Mouse (Mus musculus): ENCODE results near the gene Casp7.
A peak's percentile ranks its signal among the peaks of the same experiment; 100 is the strongest.
"Not testable (repeated sequence)": the region's sequence is repeated elsewhere in the genome, so short reads cannot be mapped to it uniquely, and the experiment has no call there.

Gene Casp7

GRCm38 (mm10) chr19:56381407-56381806 lies 15.5 kb upstream of the Casp7 start:
- DNase-seq (ENCODE audit: low read depth in 1 of 2, low spot score in 2 of 2), result no peak

- DNase-seq (ENCODE audit: low read depth in 1 of 2, low spot score in 2 of 2), result no peak
Observed at GRCm38 (mm10) chr19:56385546-56385945, 11.4 kb upstream of the Casp7 start.

- no peak for DNase-seq (ENCODE audit: low read depth in 1 of 2, low spot score in 2 of 2)
Observed at GRCm38 (mm10) chr19:56386095-56386494, 10.8 kb upstream of the Casp7 start.

- no peak for DNase-seq (ENCODE audit: low read depth in 1 of 2, low spot score in 2 of 2)
Observed at GRCm38 (mm10) chr19:56387726-56388302, 9.1 kb upstream of the Casp7 start.

- no peak for DNase-seq (ENCODE audit: low read depth in 1 of 2, low spot score in 2 of 2)
Observed at GRCm38 (mm10) chr19:56389176-56389575, 7.8 kb upstream of the Casp7 start.

GRCm38 (mm10) chr19:56389879-56390278 lies 7.0 kb upstream of the Casp7 start, which contains the start of gene Nrap:
Gene Nrap (minus strand): TSS chr19:56390037.
- no peak for DNase-seq (ENCODE audit: low read depth in 1 of 2, low spot score in 2 of 2)

- DNase-seq (ENCODE audit: low read depth in 1 of 2, low spot score in 2 of 2), result peak in 1 of 2 experiments; percentile 39
Observed at GRCm38 (mm10) chr19:56391307-56392046, 5.5 kb upstream of the Casp7 start.

- no peak for DNase-seq (ENCODE audit: low read depth in 1 of 2, low spot score in 2 of 2)
Observed at GRCm38 (mm10) chr19:56393311-56393866, 3.5 kb upstream of the Casp7 start.

- DNase-seq (ENCODE audit: low read depth in 1 of 2, low spot score in 2 of 2), result no peak
Observed at GRCm38 (mm10) chr19:56395183-56395935, 1.6 kb upstream of the Casp7 start.

- DNase-seq (ENCODE audit: low read depth in 1 of 2, low spot score in 2 of 2), result no peak
Observed at GRCm38 (mm10) chr19:56396227-56396626, 702 bp upstream of the Casp7 start.

- DNase-seq (ENCODE audit: low read depth in 1 of 2, low spot score in 2 of 2), result no peak
Observed at GRCm38 (mm10) chr19:56397663-56398527, 966 bp downstream of the Casp7 start.

GRCm38 (mm10) chr19:56398528-56398795 lies 1.5 kb downstream of the Casp7 start:
- no peak for DNase-seq (ENCODE audit: low read depth in 1 of 2, low spot score in 2 of 2)

- DNase-seq (ENCODE audit: low read depth in 1 of 2, low spot score in 2 of 2), result peak; percentile 62 to 71
Observed at GRCm38 (mm10) chr19:56400200-56400599, 3.3 kb downstream of the Casp7 start.

GRCm38 (mm10) chr19:56401864-56402263 lies 4.9 kb downstream of the Casp7 start:
- no peak for DNase-seq (ENCODE audit: low read depth in 1 of 2, low spot score in 2 of 2)

- DNase-seq (ENCODE audit: low read depth in 1 of 2, low spot score in 2 of 2), result no peak
Observed at GRCm38 (mm10) chr19:56405824-56406223, 8.9 kb downstream of the Casp7 start.

- DNase-seq (ENCODE audit: low read depth in 1 of 2, low spot score in 2 of 2), result no peak
Observed at GRCm38 (mm10) chr19:56406581-56406980, 9.7 kb downstream of the Casp7 start.

- not testable (repeated sequence) for DNase-seq (ENCODE audit: low read depth in 1 of 2, low spot score in 2 of 2)
Observed at GRCm38 (mm10) chr19:56409884-56410283, 13.0 kb downstream of the Casp7 start.

- no peak for DNase-seq (ENCODE audit: low read depth in 1 of 2, low spot score in 2 of 2)
Observed at GRCm38 (mm10) chr19:56418404-56418803, 21.5 kb downstream of the Casp7 start.

GRCm38 (mm10) chr19:56419452-56419851 lies 22.5 kb downstream of the Casp7 start:
- DNase-seq (ENCODE audit: low read depth in 1 of 2, low spot score in 2 of 2), result no peak

GRCm38 (mm10) chr19:56420345-56420744 lies 23.4 kb downstream of the Casp7 start:
- DNase-seq (ENCODE audit: low read depth in 1 of 2, low spot score in 2 of 2), result no peak

Data from monocyte, adult 2 months (primary cell).